Mouse (Mus musculus) adrenal gland, postnatal 36 days (tissue): ENCODE data around the gene Ube2n. TPM values are rescaled to one million over a fixed set of nuclear protein-coding genes. Genes with fewer than 3 reads are reported as not detected.
"Not testable (repeated sequence)": the region's sequence is repeated elsewhere in the genome, so short reads cannot be mapped to it uniquely, and the experiment has no call there.

ENCODE experiments used
- DNase-seq, 2 experiments: peaks; one replicate each; pipeline ENCODE4 v3.0.0; 2021; ENCODE audit warnings: mixed read lengths in 1 of 2
- total RNA-seq, 2 experiments: library from RNA; stranded (reverse); gene quantifications; 2 replicates each; pipeline ENCODE4 v1.2.3; 2021

The Ube2n gene
- total RNA-seq, 2 experiments from 2014 or later, result 138 to 147 TPM

- DNase-seq, result no peak
Measured at GRCm38 (mm10) chr10:95525037-95525675, 10.2 kb downstream of the Ube2n start.

- no peak for DNase-seq
Measured at GRCm38 (mm10) chr10:95525871-95526270, 10.9 kb downstream of the Ube2n start.

GRCm38 (mm10) chr10:95526495-95527122 lies 11.7 kb downstream of the Ube2n start:
- no peak for DNase-seq

GRCm38 (mm10) chr10:95530551-95531121 lies 15.7 kb downstream of the Ube2n start:
- DNase-seq, result no peak

- DNase-seq, result no peak
Measured at GRCm38 (mm10) chr10:95532916-95533315, 18.0 kb downstream of the Ube2n start.

GRCm38 (mm10) chr10:95533382-95533781 lies 18.4 kb downstream of the Ube2n start:
- DNase-seq, result peak; percentile 32 to 65

- DNase-seq, result no peak
Measured at GRCm38 (mm10) chr10:95535399-95536221, 20.7 kb downstream of the Ube2n start.

GRCm38 (mm10) chr10:95536222-95536541 lies 21.2 kb downstream of the Ube2n start:
- DNase-seq, result no peak

GRCm38 (mm10) chr10:95539260-95539659 lies 24.3 kb downstream of the Ube2n start:
- no peak for DNase-seq

- no peak for DNase-seq
Measured at GRCm38 (mm10) chr10:95539841-95540240, 24.9 kb downstream of the Ube2n start.

- DNase-seq, result no peak
Measured at GRCm38 (mm10) chr10:95542916-95543315, 28.0 kb downstream of the Ube2n start.

- DNase-seq, result no peak
Measured at GRCm38 (mm10) chr10:95543377-95543776, 28.4 kb downstream of the Ube2n start.

GRCm38 (mm10) chr10:95544004-95544403 lies 29.1 kb downstream of the Ube2n start:
- no peak for DNase-seq

GRCm38 (mm10) chr10:95544651-95545050 lies 29.7 kb downstream of the Ube2n start:
- no peak for DNase-seq

GRCm38 (mm10) chr10:95545051-95545450 lies 30.1 kb downstream of the Ube2n start:
- DNase-seq, result no peak

- no peak for DNase-seq
Measured at GRCm38 (mm10) chr10:95546178-95546577, 31.2 kb downstream of the Ube2n start.

- DNase-seq, result no peak
Measured at GRCm38 (mm10) chr10:95548154-95548826, 33.3 kb downstream of the Ube2n start.

GRCm38 (mm10) chr10:95549080-95549479 lies 34.1 kb downstream of the Ube2n start:
- not testable (repeated sequence) for DNase-seq

- no peak for DNase-seq
Measured at GRCm38 (mm10) chr10:95550506-95550905, 35.6 kb downstream of the Ube2n start.

- no peak for DNase-seq
Measured at GRCm38 (mm10) chr10:95551752-95552151, 36.8 kb downstream of the Ube2n start.

GRCm38 (mm10) chr10:95552326-95552725 lies 37.4 kb downstream of the Ube2n start:
- DNase-seq, result no peak

- no peak for DNase-seq
Measured at GRCm38 (mm10) chr10:95555866-95556265, 40.9 kb downstream of the Ube2n start.
